Mouse (Mus musculus) forelimb bud, embryonic 11.5 days (tissue): ENCODE data around the gene Slc15a3.

Experiments used
- DNase-seq: peaks from one replicate; pipeline ENCODE4 v3.0.0-alpha.2; 2012; ENCODE audit warnings: low read depth, low spot score

The Slc15a3 gene

GRCm38 (mm10) chr19:10839010-10839892 is at the start of gene Slc15a3:
Gene Slc15a3 (plus strand): TSS chr19:10839727.
- no peak for DNase-seq

- DNase-seq, result no peak
These were observed 49.2 kb upstream of the Slc15a3 start for GRCm38 (mm10) chr19:10790323-10790722.

- no peak for DNase-seq
These were observed 46.5 kb upstream of the Slc15a3 start for GRCm38 (mm10) chr19:10793044-10793443.

GRCm38 (mm10) chr19:10794916-10795315 is 44.6 kb upstream of the Slc15a3 start:
- DNase-seq, result no peak

- no peak for DNase-seq
These were observed 41.0 kb upstream of the Slc15a3 start for GRCm38 (mm10) chr19:10798576-10798975.

- no peak for DNase-seq
These were observed 40.4 kb upstream of the Slc15a3 start for GRCm38 (mm10) chr19:10799155-10799554.

- DNase-seq, result no peak
These were observed 38.5 kb upstream of the Slc15a3 start for GRCm38 (mm10) chr19:10801070-10801469.

GRCm38 (mm10) chr19:10801906-10802305 is 37.6 kb upstream of the Slc15a3 start:
- no peak for DNase-seq

- DNase-seq, result no peak
These were observed 35.8 kb upstream of the Slc15a3 start for GRCm38 (mm10) chr19:10803751-10804150.

GRCm38 (mm10) chr19:10804850-10805660 is 34.5 kb upstream of the Slc15a3 start:
- no peak for DNase-seq

- no peak for DNase-seq
These were observed 33.8 kb upstream of the Slc15a3 start for GRCm38 (mm10) chr19:10805661-10806285.

- no peak for DNase-seq
These were observed 30.8 kb upstream of the Slc15a3 start for GRCm38 (mm10) chr19:10808524-10809233.

GRCm38 (mm10) chr19:10809428-10810175 is 29.9 kb upstream of the Slc15a3 start:
- DNase-seq, result peak; percentile 35

- no peak for DNase-seq
These were observed 29.4 kb upstream of the Slc15a3 start for GRCm38 (mm10) chr19:10810176-10810492.

GRCm38 (mm10) chr19:10811471-10811870 is 28.1 kb upstream of the Slc15a3 start:
- no peak for DNase-seq

- no peak for DNase-seq
These were observed 26.5 kb upstream of the Slc15a3 start for GRCm38 (mm10) chr19:10813039-10813438.

- no peak for DNase-seq
These were observed 25.6 kb upstream of the Slc15a3 start for GRCm38 (mm10) chr19:10813905-10814304.

GRCm38 (mm10) chr19:10815871-10816270 is 23.7 kb upstream of the Slc15a3 start:
- DNase-seq, result no peak

- DNase-seq, result no peak
These were observed 23.1 kb upstream of the Slc15a3 start for GRCm38 (mm10) chr19:10816462-10816861.

- peak; percentile 8 for DNase-seq
These were observed 21.1 kb upstream of the Slc15a3 start for GRCm38 (mm10) chr19:10818217-10818946.
